Mouse (Mus musculus) limb, embryonic 14.5 days (tissue): Measurements from ENCODE around the gene Tcap. TPM values are rescaled to one million over a fixed set of nuclear protein-coding genes. Genes with fewer than 3 reads are reported as not detected.

Experiments
- ATAC-seq: fragments of 200-750 bp; cut with Nextera tagmentation; 2 replicates; pipeline ENCODE4 v1.8.0; 2017; ENCODE audit warnings: low read depth, moderate number of reproducible peaks, moderate TSS enrichment; ENCODE audit not compliant: low FRiP score
- DNase-seq: peaks from one replicate; pipeline ENCODE4 v3.0.0-alpha.2; 2015; ENCODE audit warnings: low spot score
- H3K27ac ChIP-seq: fragments of 300-500 bp; sonication (generic); replicated peaks from 2 replicates; pipeline ENCODE4 v1.5.1; 2014; ENCODE audit warnings: low read depth, mild to moderate bottlenecking, low read length, moderate library complexity, mixed read lengths
- H3K27me3 ChIP-seq: fragments of 300-500 bp; sonication (generic); 2 replicates; pipeline ENCODE4 v1.6.1; 2014; ENCODE audit warnings: low read length, mixed read lengths; ENCODE audit not compliant: control insufficient read depth, insufficient read depth
- H3K36me3 ChIP-seq: fragments of 300-500 bp; sonication (generic); 2 replicates; pipeline ENCODE4 v1.6.1; 2014; ENCODE audit warnings: mild to moderate bottlenecking, low read length, moderate library complexity, mixed read lengths; ENCODE audit not compliant: control insufficient read depth, insufficient read depth
- H3K4me1 ChIP-seq: fragments of 300-500 bp; sonication (generic); 2 replicates; pipeline ENCODE4 v1.6.1; 2014; ENCODE audit warnings: antibody characterized with exemption, low read length, mixed read lengths; ENCODE audit not compliant: control insufficient read depth, insufficient read depth
- H3K4me2 ChIP-seq: fragments of 300-500 bp; sonication (generic); replicated peaks from 2 replicates; pipeline ENCODE4 v1.6.1; 2014; ENCODE audit warnings: low read depth, mild to moderate bottlenecking, low read length, moderate library complexity; ENCODE audit not compliant: severe bottlenecking
- H3K4me3 ChIP-seq: fragments of 300-500 bp; sonication (generic); replicated peaks from 2 replicates; pipeline ENCODE4 v1.5.1; 2014; ENCODE audit warnings: low read length
- H3K9ac ChIP-seq: fragments of 300-500 bp; sonication (generic); 2 replicates; pipeline ENCODE4 v1.6.1; 2014; ENCODE audit warnings: mild to moderate bottlenecking, low read depth, low read length, moderate library complexity; ENCODE audit not compliant: severe bottlenecking
- H3K9me3 ChIP-seq: fragments of 300-500 bp; sonication (generic); 2 replicates; pipeline ENCODE4 v1.6.1; 2016; ENCODE audit warnings: low read length; ENCODE audit not compliant: control insufficient read depth
- POLR2A ChIP-seq: fragments of 200-500 bp; IDR thresholded peaks from 2 replicates; pipeline ENCODE4 v1.8.0; 2012; ENCODE audit warnings: inconsistent platforms, mild to moderate bottlenecking, moderate library complexity, borderline replicate concordance; ENCODE audit not compliant: insufficient read depth, insufficient read length; ENCODE audit errors: extremely low read depth
- WGBS: fragments of 180-500 bp; shearing (Covaris S2); extraction: QIAGEN DNeasy Blood & Tissue Kit; methylation state at CpG from one replicate; pipeline ENCODE4 v1.1.7; 2014; 5-methylcytosine and 5-hydroxymethylcytosine counted together
- polyA plus RNA-seq, 2 experiments: library from polyadenylated mRNA; depleted of rRNA in 1 of 2; stranded (reverse) in 1 of 2; unstranded in 1 of 2; fragments of >200 nt; fragmentation: Nextera tagmentation in 1 of 2; extraction: Ambion mirVana in 1 of 2; gene quantifications; 2 replicates each; pipeline versions ENCODE4 v1.2.1 to v1.2.3; 2012 to 2014

The Tcap gene
- polyA plus RNA-seq, 2 experiments = 13.2 to 18.1 TPM

GRCm38 (mm10) chr11:98339071-98339501, 44.5 kb upstream of the Tcap start:
- Histone ChIP-seq H3K27ac (no peak overlapping the region), H3K9me3 (no peaks in the 10 kb centered on the region), H3K4me1 (peaks cover 20% of the 10 kb centered on the region), H3K4me2 (peak overlapping the region; percentile 95), H3K36me3 (no peaks in the 10 kb centered on the region), H3K9ac (peak overlapping the region; percentile 45), H3K27me3 (peaks cover 74% of the 10 kb centered on the region), H3K4me3 (peak overlapping the region; percentile 50)
- no peak for ATAC-seq
- no peak for DNase-seq
- no peak for TF ChIP-seq POLR2A
- under 1% methylated on average over 16 of the region's 19 CpGs for WGBS

GRCm38 (mm10) chr11:98339679-98340287, 43.8 kb upstream of the Tcap start:
- DNase-seq = no peak
- no peak for ATAC-seq
- H3K27me3 ChIP-seq = peaks cover 68% of the 10 kb centered on the region
- no peak overlapping the region for H3K27ac ChIP-seq
- WGBS = 10% methylated on average over 11 of the region's 11 CpGs
- TF ChIP-seq POLR2A = no peak
- peaks cover 20% of the 10 kb centered on the region for H3K4me1 ChIP-seq
- no peaks in the 10 kb centered on the region for H3K36me3 ChIP-seq
- H3K4me2 ChIP-seq = peak overlapping the region; percentile 95
- peak overlapping the region; percentile 45; the same call in 1 of the 2 replicates for H3K9ac ChIP-seq
- peak overlapping the region; percentile 50 for H3K4me3 ChIP-seq
- H3K9me3 ChIP-seq = no peaks in the 10 kb centered on the region

GRCm38 (mm10) chr11:98340597-98340996, 43.0 kb upstream of the Tcap start:
- ATAC-seq = no peak
- WGBS = 2% methylated on average over 2 of the region's 4 CpGs
- H3K27ac ChIP-seq = no peak overlapping the region

GRCm38 (mm10) chr11:98341174-98341573, 42.4 kb upstream of the Tcap start:
- Histone ChIP-seq H3K4me2 (no peak overlapping the region), H3K27me3 (peaks cover 67% of the 10 kb centered on the region), H3K36me3 (no peaks in the 10 kb centered on the region), H3K9ac (no peak overlapping the region), H3K27ac (no peak overlapping the region), H3K9me3 (no peaks in the 10 kb centered on the region), H3K4me1 (peaks cover 20% of the 10 kb centered on the region), H3K4me3 (no peak overlapping the region)
- 57% methylated on average over 4 of the region's 4 CpGs for WGBS
- DNase-seq (no peak), ATAC-seq (no peak)
- no peak for TF ChIP-seq POLR2A

More at GRCm38 (mm10) chr11:98340597-98340996, 43.0 kb upstream of the Tcap start:
- Histone ChIP-seq H3K36me3 (no peaks in the 10 kb centered on the region), H3K9me3 (no peaks in the 10 kb centered on the region), H3K4me2 (no peak overlapping the region), H3K4me1 (peaks cover 20% of the 10 kb centered on the region), H3K4me3 (no peak overlapping the region), H3K27me3 (peaks cover 67% of the 10 kb centered on the region), H3K9ac (no peak overlapping the region)
- no peak for TF ChIP-seq POLR2A
- DNase-seq = no peak

- peak; percentile 67 for ATAC-seq
Observed at GRCm38 (mm10) chr11:98342000-98342945, 41.3 kb upstream of the Tcap start.

More at GRCm38 (mm10) chr11:98342000-98342945, 41.3 kb upstream of the Tcap start:
- Histone ChIP-seq H3K4me2 (peak overlapping the region; percentile 58), H3K4me3 (peak overlapping the region; percentile 34), H3K36me3 (no peaks in the 10 kb centered on the region), H3K9ac (no peak overlapping the region), H3K9me3 (no peaks in the 10 kb centered on the region), H3K4me1 (peaks cover 20% of the 10 kb centered on the region), H3K27ac (no peak overlapping the region), H3K27me3 (peaks cover 67% of the 10 kb centered on the region)
- peak; percentile 89 for DNase-seq
- no peak; the same call in 1 of the 2 replicates for TF ChIP-seq POLR2A
- WGBS = under 1% methylated on average over 26 of the region's 29 CpGs
